Mouse (Mus musculus) bone marrow macrophage, adult 2 months (primary cell): ENCODE measurements around the gene Gphn.

Source experiments
- CTCF ChIP-seq: IDR thresholded peaks from 2 replicates; pipeline ENCODE4 v1.5.1; 2012; ENCODE audit warnings: low read depth, mild to moderate bottlenecking, low read length, moderate library complexity
- POLR2A ChIP-seq: IDR thresholded peaks from 2 replicates; pipeline ENCODE4 v1.6.1; 2012; ENCODE audit warnings: mild to moderate bottlenecking, low read depth, low read length, borderline replicate concordance

GRCm38 (mm10) chr12:78249151-78249550, 23.0 kb downstream of the Gphn start:
- TF ChIP-seq CTCF (no peak), POLR2A (no peak)
